Comparison of ENCODE assay signal across 33 mouse cellular contexts in the genomic region with DNA sequence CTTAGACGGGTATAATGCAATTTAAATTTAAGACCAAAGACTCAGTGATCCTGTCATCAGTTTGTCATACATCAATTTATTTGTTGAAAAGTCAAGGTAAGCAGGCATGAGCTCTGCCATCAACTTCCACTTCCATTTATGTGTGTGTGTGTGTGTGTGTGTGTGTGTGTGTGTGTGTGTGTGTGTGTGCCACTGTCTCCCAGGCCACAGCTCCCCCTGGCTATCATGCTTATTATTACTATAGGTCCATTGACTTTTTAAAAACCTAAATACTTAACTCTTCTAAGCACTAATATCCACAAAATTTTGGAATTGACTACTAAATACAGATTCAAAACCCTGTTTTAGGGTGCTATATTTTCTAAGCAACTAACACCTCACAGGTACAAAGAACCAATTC.
"Had no signal": no experiment of that assay in that cellular context is flagged by ENCODE, and none has a peak within 500 bp of the region (broad histone marks: within the 10 kb centered on the region; RNA-seq: fewer than 3 reads in every experiment).

No protein-coding gene starts in this region.

- DNase-seq: heart, postnatal 14 days; heart, postnatal 36 days; heart, postnatal 4 days; kidney, adult 11 months; kidney, adult 18-20 months; kidney, adult 2 months; kidney, adult 8-10 months; kidney, adult 9 months; kidney, postnatal 10 days; kidney, postnatal 14 days; kidney, postnatal 25 days; kidney, postnatal 36 days; kidney, postnatal 4 days; layer of hippocampus, adult 9-11 months; layer of hippocampus, postnatal 36 days had no signal

- H3K9me3 ChIP-seq: heart, embryonic 10.5 days; heart, embryonic 12.5 days; heart, embryonic 13.5 days; heart, embryonic 15.5 days; hindbrain, embryonic 12.5 days; hindbrain, embryonic 13.5 days; hindbrain, embryonic 15.5 days; intestine, embryonic 15.5 days; kidney, embryonic 15.5 days had no signal

- H3K27ac ChIP-seq: heart, embryonic 10.5 days; heart, embryonic 13.5 days; heart, embryonic 15.5 days; hindbrain, embryonic 12.5 days; hindbrain, embryonic 13.5 days; hindbrain, embryonic 14.5 days; hindbrain, embryonic 15.5 days; intestine, embryonic 15.5 days; kidney, embryonic 15.5 days; kidney, postnatal 0 days; layer of hippocampus, adult 2 months; left cerebral cortex, adult 2 months had no signal

- H3K4me3 ChIP-seq: heart, embryonic 10.5 days; heart, embryonic 12.5 days; heart, embryonic 13.5 days; heart, embryonic 15.5 days; hindbrain, embryonic 12.5 days; hindbrain, embryonic 13.5 days; hindbrain, embryonic 15.5 days; intestine, embryonic 15.5 days; kidney, embryonic 15.5 days; layer of hippocampus, adult 2 months; left cerebral cortex, adult 2 months had no signal

- H3K4me1 ChIP-seq: heart, embryonic 10.5 days; heart, embryonic 12.5 days; heart, embryonic 13.5 days; heart, embryonic 15.5 days; hindbrain, embryonic 12.5 days; hindbrain, embryonic 13.5 days; hindbrain, embryonic 15.5 days; intestine, embryonic 15.5 days; kidney, embryonic 15.5 days had no signal

- ATAC-seq: hindbrain, embryonic 16.5 days; inflammation-experienced regulatory T-cells, adult 6 months; intestine, embryonic 15.5 days; intestine, embryonic 16.5 days; intestine, postnatal 0 days had no signal

- H3K36me3 ChIP-seq: heart, embryonic 10.5 days; heart, embryonic 12.5 days; heart, embryonic 13.5 days; heart, embryonic 15.5 days; hindbrain, embryonic 12.5 days; hindbrain, embryonic 13.5 days; hindbrain, embryonic 15.5 days; intestine, embryonic 15.5 days; kidney, embryonic 15.5 days had no signal

- H3K4me2 ChIP-seq: heart, embryonic 11.5 days; heart, embryonic 12.5 days; heart, embryonic 13.5 days; heart, embryonic 15.5 days; hindbrain, embryonic 12.5 days; hindbrain, embryonic 13.5 days; hindbrain, embryonic 14.5 days; hindbrain, embryonic 15.5 days; intestine, embryonic 15.5 days; kidney, embryonic 15.5 days had no signal

- H3K9ac ChIP-seq: heart, embryonic 12.5 days; heart, embryonic 13.5 days; heart, embryonic 15.5 days; hindbrain, embryonic 12.5 days; hindbrain, embryonic 13.5 days; hindbrain, embryonic 14.5 days; hindbrain, embryonic 15.5 days; intestine, embryonic 15.5 days; kidney, embryonic 15.5 days had no signal

- H3K27me3 ChIP-seq: heart, embryonic 12.5 days; heart, embryonic 13.5 days; heart, embryonic 15.5 days; hindbrain, embryonic 12.5 days; hindbrain, embryonic 13.5 days; hindbrain, embryonic 15.5 days; intestine, embryonic 15.5 days; kidney, embryonic 15.5 days had no signal
